Comparison of ENCODE assay signal across 8 mouse cellular contexts in genomic region chr8:87656484-87657230, GRCm38 (mm10).
DNase-seq lines count a peak whose midpoint lies in the region; ATAC-seq lines count a peak whose summit lies in the region.

No protein-coding gene starts in this region.

- peak; percentile 91 for ATAC-seq in common myeloid progenitor, adult 5-6 weeks (replicated peaks; ENCODE audit: low read depth, poor library complexity, severe bottlenecking)
- ATAC-seq in granulocyte monocyte progenitor cell, adult 5-6 weeks (replicated peaks; ENCODE audit: poor library complexity, severe bottlenecking), result peak; percentile 83
- ATAC-seq in intestine, embryonic 16.5 days, result peak; percentile 95
- ATAC-seq in liver, embryonic 13.5 days (ENCODE audit: low read depth), result peak; percentile 83
- ATAC-seq in neural tube, embryonic 11.5 days (ENCODE audit: insufficient read depth, low FRiP score, low TSS enrichment), result peak; percentile 71

- no peaks in the 10 kb centered on the region for H3K36me3 ChIP-seq in intestine, embryonic 16.5 days (ENCODE audit: control insufficient read depth, insufficient read depth, low read length)
- no peaks in the 10 kb centered on the region for H3K36me3 ChIP-seq in liver, embryonic 13.5 days
- no peaks in the 10 kb centered on the region for H3K36me3 ChIP-seq in neural tube, embryonic 11.5 days (ENCODE audit: control insufficient read depth, insufficient read depth, low read length)

- no peaks in the 10 kb centered on the region for H3K9me3 ChIP-seq in intestine, embryonic 16.5 days (ENCODE audit: control insufficient read depth, low read length)
- H3K9me3 ChIP-seq in liver, embryonic 13.5 days (replicated peaks), result no peaks in the 10 kb centered on the region
- no peaks in the 10 kb centered on the region for H3K9me3 ChIP-seq in neural tube, embryonic 11.5 days (ENCODE audit: control insufficient read depth, low read length)

- H3K4me2 ChIP-seq in intestine, embryonic 16.5 days (ENCODE audit: low read depth, low read length), result peak overlapping the region; percentile 90
- peak overlapping the region; percentile 69 for H3K4me2 ChIP-seq in liver, embryonic 13.5 days
- H3K4me2 ChIP-seq in neural tube, embryonic 11.5 days (ENCODE audit: low read depth), result peak overlapping the region; percentile 59

- H3K27me3 ChIP-seq in intestine, embryonic 16.5 days (replicated peaks; ENCODE audit: control insufficient read depth, insufficient read depth, low read length), result peaks cover 22% of the 10 kb centered on the region
- H3K27me3 ChIP-seq in liver, embryonic 13.5 days, result peaks cover 36% of the 10 kb centered on the region
- peaks cover 6% of the 10 kb centered on the region; the same call in 1 of the 2 replicates for H3K27me3 ChIP-seq in neural tube, embryonic 11.5 days (ENCODE audit: control insufficient read depth, insufficient read depth, low read length)

- WGBS in intestine, embryonic 16.5 days, result 9% methylated on average over 35 of the region's 35 CpGs
- WGBS in liver, embryonic 13.5 days (ENCODE audit: insufficient replicate concordance), result 2% methylated on average over 35 of the region's 35 CpGs
- 9% methylated on average over 35 of the region's 35 CpGs for WGBS in neural tube, embryonic 11.5 days

- peaks cover 11% of the 10 kb centered on the region for H3K4me1 ChIP-seq in intestine, embryonic 16.5 days (ENCODE audit: control insufficient read depth, insufficient read depth, low read length)
- peaks cover 23% of the 10 kb centered on the region for H3K4me1 ChIP-seq in liver, embryonic 13.5 days (replicated peaks)
- peaks cover 33% of the 10 kb centered on the region for H3K4me1 ChIP-seq in neural tube, embryonic 11.5 days (ENCODE audit: control insufficient read depth, insufficient read depth, low read length)

- peak overlapping the region; percentile 53 for H3K4me3 ChIP-seq in intestine, embryonic 16.5 days (ENCODE audit: low read length)
- H3K4me3 ChIP-seq in liver, embryonic 13.5 days (replicated peaks), result peak overlapping the region; percentile 46
- peak overlapping the region; percentile 25 for H3K4me3 ChIP-seq in neural tube, embryonic 11.5 days (ENCODE audit: low read depth, low read length)

- H3K9ac ChIP-seq in intestine, embryonic 16.5 days (ENCODE audit: low read depth, low read length), result peak overlapping the region; percentile 30; the same call in 1 of the 2 replicates
- H3K9ac ChIP-seq in liver, embryonic 13.5 days, result no peak overlapping the region
- no peak overlapping the region for H3K9ac ChIP-seq in neural tube, embryonic 11.5 days (ENCODE audit: low read length)

- DNase-seq in layer of hippocampus, adult 11-12 months (ENCODE audit: low spot score), result peak; percentile 59
- no peak for DNase-seq in layer of hippocampus, adult 9-10 months (ENCODE audit: low spot score)
- peak; percentile 68 for DNase-seq in liver, embryonic 13.5 days
- peak; percentile 85 for DNase-seq in neural tube, embryonic 11.5 days (ENCODE audit: low spot score)
- DNase-seq in testis, postnatal 14 days (ENCODE audit: low spot score), result peak; percentile 86

- H3K27ac ChIP-seq in intestine, embryonic 16.5 days (ENCODE audit: low read length), result no peak overlapping the region
- H3K27ac ChIP-seq in liver, embryonic 13.5 days, result no peak overlapping the region
- H3K27ac ChIP-seq in neural tube, embryonic 11.5 days (ENCODE audit: low read depth, low read length), result no peak overlapping the region
